Mouse (Mus musculus): ENCODE data around the gene Nap1l1.

Nap1l1 gene

DNA sequence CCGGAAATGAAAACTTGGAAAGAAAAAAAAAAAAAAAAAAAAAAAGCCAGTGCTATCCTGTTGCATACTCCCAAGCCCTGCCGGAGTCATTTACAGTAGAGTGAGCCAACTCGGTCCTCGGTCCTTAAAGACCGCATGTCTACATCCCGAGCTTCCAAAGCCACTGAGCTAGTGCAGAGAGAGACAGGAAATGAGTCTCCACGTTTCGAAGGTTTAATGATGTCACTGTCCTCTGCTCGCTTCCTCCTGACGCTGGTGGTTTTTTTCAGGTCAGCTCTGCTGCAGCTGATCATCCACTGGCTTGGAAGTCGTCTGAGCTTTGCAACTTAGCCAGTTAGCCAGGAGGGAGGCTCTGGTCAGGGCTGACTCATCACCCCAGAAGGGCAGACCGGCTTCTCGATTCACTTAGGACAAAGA, 43.2 kb downstream of the Nap1l1 start:
- DNase-seq: no peak

GRCm38 (mm10) chr10:111516804-111517436, 43.9 kb downstream of the Nap1l1 start:
- no peak for DNase-seq

DNA sequence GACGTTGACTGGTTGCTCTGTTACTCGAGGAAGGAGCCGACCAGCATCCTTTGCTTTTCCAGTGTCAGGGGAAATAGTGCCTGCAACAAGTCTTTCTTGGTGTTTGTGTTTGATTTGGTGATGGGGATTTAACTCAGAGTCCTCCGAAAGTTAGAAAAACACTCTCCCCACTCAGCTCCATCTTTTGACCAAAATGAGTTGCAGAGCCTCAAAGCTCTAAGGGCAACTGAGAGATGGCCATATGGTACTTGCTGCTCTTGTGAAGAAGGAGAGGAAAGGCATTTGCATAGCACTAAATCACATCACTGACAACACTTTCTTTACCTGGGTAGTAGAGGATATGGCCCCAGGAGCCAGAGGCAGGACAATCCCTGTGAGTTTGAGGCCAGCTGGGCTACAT, 45.3 kb downstream of the Nap1l1 start:
- no peak for DNase-seq

DNA sequence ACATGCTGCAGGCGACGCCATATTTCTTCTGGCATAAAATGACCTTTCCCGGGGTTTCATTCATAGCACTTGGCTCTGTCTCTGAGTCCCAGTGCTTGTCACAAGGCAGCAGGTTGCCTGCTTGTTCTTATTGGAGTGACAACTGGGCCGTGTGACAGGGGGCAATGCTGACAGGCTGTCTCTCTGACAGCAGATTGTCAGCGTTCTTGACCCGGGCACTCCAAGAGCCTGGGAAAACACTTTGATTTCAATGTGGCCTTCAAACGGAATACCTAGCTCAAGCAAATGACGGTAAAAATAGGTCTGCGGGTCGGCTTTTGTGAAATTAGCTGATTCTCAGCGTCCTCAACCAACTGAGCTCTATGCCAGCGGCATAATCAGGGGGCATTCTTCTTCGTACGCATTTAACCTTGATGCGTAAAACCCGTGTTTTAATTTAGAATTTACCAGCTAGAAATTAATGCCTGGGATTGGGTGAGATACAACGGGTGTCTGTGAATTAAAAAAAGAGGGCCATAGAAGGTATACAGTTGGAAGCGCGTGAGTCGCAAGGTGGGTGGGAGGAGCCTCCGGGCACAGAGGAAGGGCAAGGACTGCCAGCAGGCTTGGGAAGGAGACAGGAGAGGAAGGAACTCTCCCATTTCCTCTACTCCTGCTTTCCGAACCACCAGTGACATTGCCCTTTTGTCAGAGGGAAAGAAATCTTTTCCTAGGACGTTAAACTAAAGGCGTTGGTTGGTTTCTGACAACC, 46.8 kb downstream of the Nap1l1 start:
- DNase-seq: peak; percentile 70 to 75

DNA sequence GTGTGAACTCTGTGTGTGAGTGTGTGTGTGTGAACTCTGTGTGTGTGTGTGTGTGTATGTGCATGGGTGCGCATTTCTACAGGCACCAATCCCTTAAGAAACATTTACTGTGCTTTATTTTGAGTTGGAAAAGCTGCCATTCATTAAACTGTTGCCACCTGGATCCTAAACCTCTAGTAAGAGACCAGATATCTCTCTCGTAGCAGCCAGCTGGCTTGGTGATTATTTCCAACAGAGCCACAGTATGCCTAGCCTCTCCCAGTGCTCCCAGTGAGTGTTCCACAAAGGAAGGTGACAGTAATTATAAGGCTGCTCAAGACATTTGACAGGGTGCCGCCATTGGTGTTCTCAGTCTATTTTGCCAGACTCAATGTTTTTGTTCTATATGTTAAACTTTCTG, 47.6 kb downstream of the Nap1l1 start:
- DNase-seq: peak; percentile 44 to 51

GRCm38 (mm10) chr10:111521636-111522035, 48.6 kb downstream of the Nap1l1 start:
- no peak for DNase-seq

GRCm38 (mm10) chr10:111522230-111522629, 49.2 kb downstream of the Nap1l1 start:
- DNase-seq: no peak

DNA sequence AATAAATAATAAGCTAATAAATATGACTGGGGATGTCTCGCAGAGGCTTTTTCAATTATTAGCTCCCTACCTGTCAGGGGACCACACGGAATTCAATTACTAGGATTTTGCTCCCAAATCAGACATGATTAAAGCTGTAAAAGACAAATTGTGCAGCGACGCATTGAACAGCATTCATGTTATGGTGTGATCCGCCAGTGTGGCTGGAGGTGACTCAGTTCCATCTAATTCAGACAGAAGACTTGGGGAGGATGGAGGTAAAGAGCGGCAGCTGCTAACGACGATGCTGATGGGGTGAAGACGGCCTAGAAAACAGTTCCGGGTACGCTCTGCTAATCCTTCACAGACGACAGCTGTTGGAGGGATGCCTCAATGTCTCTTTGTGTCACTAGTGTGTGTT, 50.9 kb downstream of the Nap1l1 start:
- no peak for DNase-seq

GRCm38 (mm10) chr10:111527057-111527456, 54.0 kb downstream of the Nap1l1 start:
- DNase-seq: peak; percentile 68 to 75

GRCm38 (mm10) chr10:111527613-111528012, 54.6 kb downstream of the Nap1l1 start:
- DNase-seq: no peak

- DNase-seq: no peak
These were observed 55.3 kb downstream of the Nap1l1 start for GRCm38 (mm10) chr10:111528283-111528682.

DNA sequence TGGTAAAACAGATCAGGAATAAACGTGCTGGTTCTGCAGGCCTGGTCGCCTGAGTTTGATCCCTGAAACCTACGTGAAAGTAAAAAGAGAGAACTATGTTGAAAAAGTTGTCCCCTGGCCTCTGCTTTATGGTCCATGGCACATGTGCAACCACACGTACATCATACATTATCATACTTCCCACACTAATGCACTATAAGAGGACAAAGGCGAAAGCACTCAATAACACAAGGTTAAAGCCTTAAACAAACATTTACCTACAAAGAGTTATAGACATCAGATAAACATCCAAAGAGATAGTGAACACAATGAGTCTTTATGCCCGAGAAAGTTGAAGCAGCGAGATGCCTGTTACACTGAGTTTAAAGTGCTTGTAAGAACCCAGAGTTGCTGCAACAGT, 57.4 kb downstream of the Nap1l1 start:
- no peak for DNase-seq

- no peak for DNase-seq
These were observed 61.7 kb downstream of the Nap1l1 start for GRCm38 (mm10) chr10:111534691-111535090.

DNA sequence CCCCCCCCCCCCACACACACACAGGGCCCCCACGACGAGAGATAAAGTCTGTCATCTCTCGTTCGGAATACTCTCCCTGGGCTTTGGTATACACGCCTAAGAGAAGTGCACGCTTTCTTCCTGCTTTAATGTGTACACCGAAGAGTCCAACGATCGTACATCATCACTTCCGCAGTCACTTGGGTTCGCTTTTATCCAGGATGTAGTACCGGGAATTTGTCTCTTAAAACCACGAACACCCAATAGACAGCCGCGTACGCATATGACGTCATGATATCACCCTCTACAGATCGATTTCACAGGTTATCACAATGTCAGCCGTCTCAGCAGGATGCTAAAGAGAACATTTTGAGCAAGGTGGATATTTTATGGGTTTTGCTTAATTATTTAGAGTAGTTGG, 64.4 kb downstream of the Nap1l1 start:
- DNase-seq: no peak

GRCm38 (mm10) chr10:111539724-111540324, 66.8 kb downstream of the Nap1l1 start:
- no peak for DNase-seq

GRCm38 (mm10) chr10:111540678-111541077, 67.7 kb downstream of the Nap1l1 start:
- no peak for DNase-seq

GRCm38 (mm10) chr10:111543106-111543505, 70.1 kb downstream of the Nap1l1 start:
- no peak for DNase-seq

- no peak for DNase-seq
These were observed 70.8 kb downstream of the Nap1l1 start for GRCm38 (mm10) chr10:111543781-111544260.

- DNase-seq: no peak
These were observed 71.3 kb downstream of the Nap1l1 start for GRCm38 (mm10) chr10:111544311-111544710.

DNA sequence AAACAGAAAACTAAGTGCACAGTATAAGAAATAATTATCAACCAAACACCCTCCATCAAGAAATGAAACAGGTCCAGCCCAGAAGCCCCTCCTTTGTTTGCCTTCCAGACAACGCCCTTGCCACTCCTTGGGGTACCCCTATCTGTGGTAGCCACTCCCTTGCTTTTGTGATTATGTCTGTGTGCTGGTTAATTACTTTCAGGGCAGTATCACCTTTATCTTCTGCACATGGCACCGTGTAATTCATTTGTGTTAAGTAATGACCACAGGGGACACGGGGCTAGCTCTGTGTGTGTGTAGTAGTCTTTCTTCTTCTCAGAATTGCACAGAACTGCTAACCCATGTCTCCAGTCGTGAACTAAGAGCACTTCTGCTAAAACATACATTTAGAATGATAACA, 72.6 kb downstream of the Nap1l1 start:
- DNase-seq: no peak
